Mouse (Mus musculus): ENCODE measurements at regions not wholly inside any gene's neighbourhood (a gene's known extent, or its start where the extent isn't known, plus 50 kb on each side); places are given as distances from the start of the nearest gene placed in this dataset.

DNA sequence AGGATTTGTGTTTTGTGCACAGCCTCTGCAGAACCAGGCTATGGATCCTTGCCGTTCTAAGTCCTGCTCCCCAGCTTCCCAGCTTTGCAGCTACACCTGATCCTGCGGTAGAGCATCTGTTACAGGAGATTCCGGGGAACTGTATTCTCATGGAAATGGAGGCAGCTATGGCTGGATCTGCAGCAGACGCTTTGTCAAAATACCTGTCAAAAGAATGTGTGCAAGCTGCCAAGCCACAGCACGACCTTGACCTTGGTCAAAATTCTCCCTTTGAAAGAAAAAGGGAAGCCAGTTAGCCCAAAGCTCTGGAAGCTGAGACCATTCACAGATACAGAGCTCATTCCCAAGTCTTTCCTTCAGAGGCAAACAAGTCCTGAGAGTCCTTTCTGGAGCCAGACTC lies 255.3 kb downstream of the Med13l start:
- no peak overlapping the region for H3K9ac ChIP-seq (ENCODE audit: low read depth, low read length)
- WGBS, result 71% methylated on average over 5 of the region's 5 CpGs
- no peak overlapping the region for H3K4me3 ChIP-seq (ENCODE audit: low read depth, low read length)
- no peaks in the 10 kb centered on the region for H3K27me3 ChIP-seq (replicated peaks; ENCODE audit: control insufficient read depth, insufficient read depth, low read length)
- H3K27ac ChIP-seq (ENCODE audit: low read depth, low read length), result no peak overlapping the region
- no peaks in the 10 kb centered on the region for H3K36me3 ChIP-seq (ENCODE audit: control insufficient read depth, insufficient read depth)
- H3K9me3 ChIP-seq (ENCODE audit: control insufficient read depth), result no peaks in the 10 kb centered on the region
- TF ChIP-seq CTCF (IDR thresholded peaks at IDR 0.05; ENCODE audit: low read depth), result no peak
- no peak for ATAC-seq
- H3K4me2 ChIP-seq (replicated peaks; ENCODE audit: low read depth), result no peak overlapping the region
- no peaks in the 10 kb centered on the region for H3K4me1 ChIP-seq (replicated peaks; ENCODE audit: control insufficient read depth, insufficient read depth, low read length)

DNA sequence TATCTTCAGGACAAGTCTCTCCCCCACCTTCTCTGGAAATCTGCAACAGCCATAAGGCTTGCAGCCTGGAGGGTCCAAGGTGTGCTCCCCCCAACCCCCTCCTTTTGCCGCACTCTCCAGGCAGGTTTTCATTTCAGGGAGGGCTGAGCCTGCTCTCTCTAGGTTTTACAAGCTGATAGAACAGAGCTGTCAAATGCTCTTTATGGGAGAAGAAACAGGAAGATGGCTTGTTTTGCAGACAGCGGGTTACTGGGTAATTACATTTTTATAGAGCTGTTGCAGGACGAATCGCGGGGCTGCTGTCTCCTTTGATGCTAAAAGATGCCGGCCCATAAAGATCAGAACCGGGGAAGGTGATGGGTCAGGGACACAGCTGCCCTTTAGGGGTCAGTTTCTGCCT lies 257.8 kb downstream of the Med13l start:
- no peaks in the 10 kb centered on the region for H3K9me3 ChIP-seq (ENCODE audit: control insufficient read depth)
- no peaks in the 10 kb centered on the region for H3K4me1 ChIP-seq (replicated peaks; ENCODE audit: control insufficient read depth, insufficient read depth, low read length)
- H3K27me3 ChIP-seq (replicated peaks; ENCODE audit: control insufficient read depth, insufficient read depth, low read length), result no peaks in the 10 kb centered on the region
- ATAC-seq, result no peak
- H3K4me2 ChIP-seq (replicated peaks; ENCODE audit: low read depth), result no peak overlapping the region
- no peak overlapping the region for H3K27ac ChIP-seq (ENCODE audit: low read depth, low read length)
- no peaks in the 10 kb centered on the region for H3K36me3 ChIP-seq (ENCODE audit: control insufficient read depth, insufficient read depth)
- WGBS, result 53% methylated on average over 7 of the region's 7 CpGs
- H3K4me3 ChIP-seq (ENCODE audit: low read depth, low read length), result no peak overlapping the region
- H3K9ac ChIP-seq (ENCODE audit: low read depth, low read length), result no peak overlapping the region
- TF ChIP-seq CTCF (IDR thresholded peaks at IDR 0.05; ENCODE audit: low read depth), result no peak

DNA sequence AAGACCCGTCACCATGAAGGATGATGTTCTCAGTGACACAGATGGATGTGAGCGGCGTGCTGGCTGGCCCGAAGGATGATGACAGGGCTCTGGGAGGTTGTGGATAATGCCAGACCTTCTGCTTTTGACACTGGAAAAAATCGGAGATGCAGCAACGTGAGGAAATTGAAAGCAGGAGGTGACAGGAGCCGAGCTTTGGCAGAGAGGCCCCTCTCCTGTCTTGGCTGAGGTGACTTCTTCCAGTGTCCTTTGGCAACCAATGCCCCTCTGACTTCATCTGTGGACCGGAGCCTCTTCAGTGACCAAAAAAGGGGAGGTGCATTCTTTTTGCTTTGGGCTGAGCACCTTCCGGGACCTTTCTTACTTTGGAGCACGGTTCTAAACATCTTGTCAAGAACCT lies 264.3 kb downstream of the Med13l start:
- 83% methylated on average over 10 of the region's 10 CpGs for WGBS
- Histone ChIP-seq H3K36me3 (ENCODE audit: control insufficient read depth, insufficient read depth) (no peaks in the 10 kb centered on the region), H3K9me3 (ENCODE audit: control insufficient read depth) (no peaks in the 10 kb centered on the region), H3K4me1 (replicated peaks; ENCODE audit: control insufficient read depth, insufficient read depth, low read length) (no peaks in the 10 kb centered on the region), H3K27me3 (replicated peaks; ENCODE audit: control insufficient read depth, insufficient read depth, low read length) (no peaks in the 10 kb centered on the region), H3K9ac (ENCODE audit: low read depth, low read length) (no peak overlapping the region), H3K27ac (ENCODE audit: low read depth, low read length) (no peak overlapping the region), H3K4me2 (replicated peaks; ENCODE audit: low read depth) (no peak overlapping the region), H3K4me3 (ENCODE audit: low read depth, low read length) (no peak overlapping the region)
- no peak for TF ChIP-seq CTCF (IDR thresholded peaks at IDR 0.05; ENCODE audit: low read depth)
- no peak for ATAC-seq

DNA sequence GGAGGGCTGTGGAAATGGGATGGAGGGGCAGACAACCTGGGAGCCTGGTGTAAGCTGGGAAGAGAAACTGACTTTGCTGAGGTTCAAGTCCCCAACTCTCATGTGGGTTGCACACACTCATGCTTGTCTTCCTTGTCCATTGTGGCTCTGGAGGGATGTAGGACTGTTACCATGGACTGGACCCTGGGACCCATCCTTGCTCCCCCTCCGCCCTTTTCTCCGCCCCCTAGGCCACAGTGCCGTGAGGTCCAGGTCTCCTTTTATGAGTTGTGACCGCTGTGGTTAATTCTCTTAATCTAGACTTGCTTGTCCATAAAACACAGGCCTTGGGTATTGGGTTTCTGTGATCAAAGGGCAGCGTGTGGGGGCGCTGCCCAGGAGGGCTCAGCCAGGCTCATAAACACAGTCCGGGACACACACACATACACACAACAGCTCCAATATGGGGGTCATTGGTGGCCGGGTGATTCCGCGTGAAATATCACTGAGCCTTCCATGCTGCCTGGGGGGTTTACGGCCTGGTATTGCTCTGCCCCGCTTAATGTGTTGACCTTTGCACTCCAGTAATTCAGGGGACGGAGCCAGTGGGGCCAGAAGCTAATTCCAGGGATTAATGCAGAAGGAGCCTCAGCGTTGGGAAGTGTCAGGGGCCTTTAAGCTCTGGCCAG lies 268.7 kb downstream of the Med13l start:
- Histone ChIP-seq H3K36me3 (ENCODE audit: control insufficient read depth, insufficient read depth) (no peaks in the 10 kb centered on the region), H3K4me1 (replicated peaks; ENCODE audit: control insufficient read depth, insufficient read depth, low read length) (no peaks in the 10 kb centered on the region), H3K27me3 (replicated peaks; ENCODE audit: control insufficient read depth, insufficient read depth, low read length) (no peaks in the 10 kb centered on the region), H3K4me3 (ENCODE audit: low read depth, low read length) (no peak overlapping the region), H3K27ac (ENCODE audit: low read depth, low read length) (no peak overlapping the region), H3K4me2 (replicated peaks; ENCODE audit: low read depth) (no peak overlapping the region), H3K9ac (ENCODE audit: low read depth, low read length) (no peak overlapping the region), H3K9me3 (ENCODE audit: control insufficient read depth) (no peaks in the 10 kb centered on the region)
- WGBS, result 33% methylated on average over 14 of the region's 14 CpGs
- TF ChIP-seq CTCF (IDR thresholded peaks at IDR 0.05; ENCODE audit: low read depth), result no peak
- no peak for ATAC-seq

DNA sequence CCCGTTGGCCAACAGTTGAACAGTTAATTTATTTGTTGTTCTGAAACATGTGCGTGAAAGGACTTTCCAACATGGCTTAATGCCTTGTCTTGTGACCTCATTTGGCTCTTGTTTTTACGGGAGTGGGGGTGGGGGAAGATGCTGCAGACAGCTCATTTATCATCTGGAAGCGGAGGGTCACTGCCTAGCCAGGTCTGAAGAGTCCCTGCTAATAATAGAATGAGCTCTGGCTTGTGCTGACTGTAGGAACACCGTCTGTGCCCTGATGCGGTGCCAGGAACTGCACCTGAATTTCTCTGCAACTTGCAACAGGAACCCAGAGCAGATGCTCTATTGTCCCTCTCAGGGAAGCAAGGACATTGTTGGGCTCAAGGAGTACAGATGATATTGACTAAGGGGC lies 272.2 kb downstream of the Med13l start:
- H3K36me3 ChIP-seq (ENCODE audit: control insufficient read depth, insufficient read depth), result no peaks in the 10 kb centered on the region
- 0 out of 2 replicates have a peak, but pooled peaks cover 3% of the 10 kb centered on the region for H3K27me3 ChIP-seq (replicated peaks; ENCODE audit: control insufficient read depth, insufficient read depth, low read length)
- H3K4me1 ChIP-seq (replicated peaks; ENCODE audit: control insufficient read depth, insufficient read depth, low read length), result no peaks in the 10 kb centered on the region
- no peak overlapping the region for H3K4me3 ChIP-seq (ENCODE audit: low read depth, low read length)
- WGBS, result 50% methylated on average over 6 of the region's 6 CpGs
- H3K9me3 ChIP-seq (ENCODE audit: control insufficient read depth), result no peaks in the 10 kb centered on the region
- H3K4me2 ChIP-seq (replicated peaks; ENCODE audit: low read depth), result no peak overlapping the region
- TF ChIP-seq CTCF (IDR thresholded peaks at IDR 0.05; ENCODE audit: low read depth), result no peak
- no peak overlapping the region for H3K27ac ChIP-seq (ENCODE audit: low read depth, low read length)
- no peak for ATAC-seq
- H3K9ac ChIP-seq (ENCODE audit: low read depth, low read length), result no peak overlapping the region

DNA sequence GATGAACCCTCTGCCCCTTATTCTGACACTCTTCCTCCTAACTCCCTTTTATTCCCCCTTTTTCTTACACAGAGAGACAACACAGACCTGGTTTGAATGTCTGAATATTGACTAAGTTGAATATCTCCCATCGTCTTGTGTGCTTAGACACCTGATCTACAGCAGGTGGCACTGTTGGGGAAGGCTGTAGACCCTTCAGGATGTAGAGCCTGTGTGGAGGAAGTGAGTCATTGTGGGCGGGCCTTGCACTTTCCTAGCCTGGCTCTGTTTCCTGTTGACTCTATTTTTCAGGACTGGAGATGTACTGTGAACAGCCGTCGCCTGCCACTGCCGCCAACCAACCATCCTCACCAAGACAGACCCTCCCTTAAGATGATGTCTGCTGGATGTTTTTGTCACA lies 273.6 kb downstream of the Med13l start:
- no peaks in the 10 kb centered on the region for H3K36me3 ChIP-seq (ENCODE audit: control insufficient read depth, insufficient read depth)
- no peak for ATAC-seq
- no peak overlapping the region for H3K9ac ChIP-seq (ENCODE audit: low read depth, low read length)
- no peaks in the 10 kb centered on the region for H3K9me3 ChIP-seq (ENCODE audit: control insufficient read depth)
- no peak overlapping the region for H3K4me2 ChIP-seq (replicated peaks; ENCODE audit: low read depth)
- H3K27me3 ChIP-seq (replicated peaks; ENCODE audit: control insufficient read depth, insufficient read depth, low read length), result 0 out of 2 replicates have a peak, but pooled peaks cover 3% of the 10 kb centered on the region
- H3K4me3 ChIP-seq (ENCODE audit: low read depth, low read length), result no peak overlapping the region
- no peaks in the 10 kb centered on the region for H3K4me1 ChIP-seq (replicated peaks; ENCODE audit: control insufficient read depth, insufficient read depth, low read length)
- WGBS, result 92% methylated on average over 5 of the region's 5 CpGs
- no peak overlapping the region for H3K27ac ChIP-seq (ENCODE audit: low read depth, low read length)
- peak; percentile 49 for TF ChIP-seq CTCF (IDR thresholded peaks at IDR 0.05; ENCODE audit: low read depth)

DNA sequence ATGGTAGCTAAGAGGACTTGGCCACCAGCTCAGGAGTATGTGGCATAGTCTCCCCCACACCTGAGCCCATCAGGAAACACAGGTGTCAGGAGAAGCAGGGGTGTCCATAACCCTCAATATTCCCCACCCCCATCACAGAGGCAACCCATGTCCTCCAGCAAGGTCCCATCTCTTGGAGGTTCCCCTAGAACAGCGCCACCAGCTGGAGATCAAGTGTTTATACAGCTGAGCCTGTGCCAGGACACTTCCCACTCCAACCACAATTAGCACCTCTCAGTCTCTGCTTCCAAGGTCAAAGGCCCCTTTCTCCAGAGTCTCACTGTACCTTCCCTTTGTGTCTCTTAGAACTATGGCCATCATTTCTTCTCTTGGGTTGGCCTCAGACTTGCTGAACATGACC lies 276.5 kb downstream of the Med13l start:
- no peak for ATAC-seq
- Histone ChIP-seq H3K4me3 (ENCODE audit: low read depth, low read length) (no peak overlapping the region), H3K27ac (ENCODE audit: low read depth, low read length) (no peak overlapping the region), H3K27me3 (replicated peaks; ENCODE audit: control insufficient read depth, insufficient read depth, low read length) (0 out of 2 replicates have a peak, but pooled peaks cover 3% of the 10 kb centered on the region), H3K4me1 (replicated peaks; ENCODE audit: control insufficient read depth, insufficient read depth, low read length) (no peaks in the 10 kb centered on the region), H3K4me2 (replicated peaks; ENCODE audit: low read depth) (no peak overlapping the region), H3K36me3 (ENCODE audit: control insufficient read depth, insufficient read depth) (no peaks in the 10 kb centered on the region), H3K9ac (ENCODE audit: low read depth, low read length) (no peak overlapping the region), H3K9me3 (ENCODE audit: control insufficient read depth) (no peaks in the 10 kb centered on the region)
- 40% methylated on average over 1 of the region's 1 CpGs for WGBS
- TF ChIP-seq CTCF (IDR thresholded peaks at IDR 0.05; ENCODE audit: low read depth), result peak; percentile 36
